Mouse (Mus musculus) lung, postnatal 0 days (tissue): ENCODE measurements around the gene Cenpm.

Experiments used
- CTCF ChIP-seq: IDR thresholded peaks from 2 replicates; pipeline ENCODE4 v1.5.1; 2016; ENCODE audit warnings: antibody characterized with exemption, mild to moderate bottlenecking
- EP300 ChIP-seq: IDR thresholded peaks from 2 replicates; pipeline ENCODE4 v1.6.1; 2016; ENCODE audit warnings: antibody characterized with exemption, mild to moderate bottlenecking, control low read depth

DNA sequence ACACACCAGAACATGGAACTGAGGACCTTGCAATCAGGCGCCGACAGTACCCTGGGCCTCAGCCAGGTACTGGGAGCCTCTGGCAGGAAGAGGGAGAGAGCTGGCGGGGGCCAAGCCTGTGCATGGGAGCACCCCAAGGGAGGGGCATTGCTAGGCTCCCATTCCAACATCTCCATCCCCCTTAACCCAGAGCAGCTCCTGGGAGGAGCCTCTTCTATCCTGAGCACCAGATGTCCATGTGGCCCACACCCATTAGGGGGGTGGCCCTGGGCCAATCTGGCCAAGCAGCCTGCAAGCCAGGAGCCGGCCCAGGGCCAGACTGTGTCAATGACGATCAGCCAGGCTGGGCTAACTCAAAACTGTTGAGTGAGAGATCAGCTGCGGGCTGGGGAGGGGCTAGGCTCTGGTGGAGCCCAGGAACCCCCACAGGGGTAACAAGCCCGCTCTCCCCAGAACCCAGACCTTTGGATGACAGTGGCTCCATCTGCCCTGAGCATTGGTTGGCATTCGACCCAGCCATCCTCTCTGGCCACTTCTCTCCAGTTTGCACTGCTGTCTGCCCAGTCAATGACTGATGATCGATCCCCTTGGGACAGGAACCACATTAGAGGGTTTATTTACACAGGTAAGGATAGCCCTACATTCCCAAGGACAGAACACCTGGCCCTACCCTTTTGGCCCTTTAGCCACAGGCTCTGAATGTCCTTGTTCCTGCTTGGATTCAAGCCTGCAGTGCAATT is 38.0 kb downstream of the Cenpm start:
- TF ChIP-seq CTCF (no peak), EP300 (no peak)
